Mouse (Mus musculus): Measurements from ENCODE around the gene Slc5a6. TPM values are rescaled to one million over a fixed set of nuclear protein-coding genes. Genes with fewer than 3 reads are reported as not detected.
A peak's percentile ranks its signal among the peaks of the same experiment; 100 is the strongest.

Slc5a6 gene
- total and polyA plus RNA-seq, 3 experiments = 9.0 to 17.1 (median 10.9) TPM

GRCm38 (mm10) chr5:31000122-31000521, 48.6 kb downstream of the Slc5a6 start:
- Histone ChIP-seq H3K9ac (ENCODE audit: insufficient read depth, low read depth) (no peak overlapping the region), H3K36me3 (replicated peaks in 1 of 2; ENCODE audit: control insufficient read depth in 1 of 2, insufficient read depth in 1 of 2, low read length in 1 of 2) (no peaks in the 10 kb centered on the region), H3K4me2 (ENCODE audit: insufficient read depth, low read depth, poor library complexity, severe bottlenecking) (no peak overlapping the region), H3K79me2 (replicated peaks; ENCODE audit: control insufficient read depth, extremely low read depth, insufficient read depth, poor library complexity, severe bottlenecking) (no peaks in the 10 kb centered on the region), H3K4me1 (ENCODE audit: control insufficient read depth in 1 of 2, insufficient read depth in 2 of 2) (peaks cover 5 to 23% of the 10 kb centered on the region in 2 experiments), H3K9me3 (replicated peaks; ENCODE audit: low read length) (no peaks in the 10 kb centered on the region), H3K27me3 (replicated peaks) (no peaks in the 10 kb centered on the region), H3K27ac (ENCODE audit: insufficient read depth, low read depth) (no peak overlapping the region), H3K4me3 (replicated peaks in 1 of 3; ENCODE audit: low read depth in 2 of 3, low read length in 2 of 3, poor library complexity in 1 of 3) (no peak overlapping the region)
- no peak for DNase-seq (ENCODE audit: extremely low read depth)
- dilution Hi-C loops (cut with MboI; ENCODE audit: extremely low pct_ligation_motif_present, extremely low pct_unique_long_range_greater_than_20kb, low sequenced_read_pairs) = no loop called here
- in situ Hi-C loops (cut with MboI; ENCODE audit: low pct_ligation_motif_present, low pct_unique_long_range_greater_than_20kb, low sequenced_read_pairs) = loop anchor here (5.0 to 10.0 kb wide), 2 partner anchors 73 to 185 kb away; partner anchors contain the start of gene Mapre3
- TF ChIP-seq MYC (IDR thresholded peaks at IDR 0.05; ENCODE audit: low read depth, low read length) (no peak), POLR2AphosphoS2 (IDR thresholded peaks at IDR 0.05; ENCODE audit: low read depth, low read length) (no peak), MEF2A (IDR thresholded peaks at IDR 0.05; ENCODE audit: borderline replicate concordance, low read depth, low read length) (no peak), ELF1 (IDR thresholded peaks at IDR 0.05; ENCODE audit: low read depth, low read length) (no peak), RCOR1 (conservative IDR thresholded peaks at IDR 0.05; ENCODE audit: low read depth, low read length) (no peak)

- Histone ChIP-seq H3K4me3 (replicated peaks in 1 of 3; ENCODE audit: low read depth in 2 of 3, low read length in 2 of 3, poor library complexity in 1 of 3) (no peak overlapping the region), H3K4me2 (ENCODE audit: insufficient read depth, low read depth, poor library complexity, severe bottlenecking) (no peak overlapping the region), H3K79me2 (replicated peaks; ENCODE audit: control insufficient read depth, extremely low read depth, insufficient read depth, poor library complexity, severe bottlenecking) (no peaks in the 10 kb centered on the region), H3K36me3 (replicated peaks in 1 of 2; ENCODE audit: control insufficient read depth in 1 of 2, insufficient read depth in 1 of 2, low read length in 1 of 2) (no peaks in the 10 kb centered on the region), H3K9ac (ENCODE audit: insufficient read depth, low read depth) (no peak overlapping the region), H3K4me1 (ENCODE audit: control insufficient read depth in 1 of 2, insufficient read depth in 2 of 2) (peaks cover 11 to 24% of the 10 kb centered on the region in 2 experiments), H3K27me3 (replicated peaks) (no peaks in the 10 kb centered on the region), H3K27ac (ENCODE audit: insufficient read depth, low read depth) (no peak overlapping the region), H3K9me3 (replicated peaks; ENCODE audit: low read length) (no peaks in the 10 kb centered on the region)
- DNase-seq (ENCODE audit: extremely low read depth) = no peak
- TF ChIP-seq NELFE (IDR thresholded peaks at IDR 0.05; ENCODE audit: low read depth, low read length) = no peak
- peak; percentile 71 for TF ChIP-seq ZNF384 (IDR thresholded peaks at IDR 0.05; ENCODE audit: low read depth, low read length)
- dilution Hi-C loops (cut with MboI; ENCODE audit: extremely low pct_ligation_motif_present, extremely low pct_unique_long_range_greater_than_20kb, low sequenced_read_pairs) = no loop called here
- in situ Hi-C loops (cut with MboI; ENCODE audit: low pct_ligation_motif_present, low pct_unique_long_range_greater_than_20kb, low sequenced_read_pairs) = no loop called here
These were observed 49.4 kb downstream of the Slc5a6 start for GRCm38 (mm10) chr5:30999324-30999723.

- Histone ChIP-seq H3K9me3 (replicated peaks; ENCODE audit: low read length) (no peaks in the 10 kb centered on the region), H3K79me2 (replicated peaks; ENCODE audit: control insufficient read depth, extremely low read depth, insufficient read depth, poor library complexity, severe bottlenecking) (no peaks in the 10 kb centered on the region), H3K36me3 (replicated peaks in 1 of 2; ENCODE audit: control insufficient read depth in 1 of 2, insufficient read depth in 1 of 2, low read length in 1 of 2) (no peaks in the 10 kb centered on the region), H3K9ac (ENCODE audit: insufficient read depth, low read depth) (no peak overlapping the region), H3K4me2 (ENCODE audit: insufficient read depth, low read depth, poor library complexity, severe bottlenecking) (no peak overlapping the region), H3K27ac (ENCODE audit: insufficient read depth, low read depth) (no peak overlapping the region), H3K4me1 (ENCODE audit: control insufficient read depth in 1 of 2, insufficient read depth in 2 of 2) (peaks cover 8 to 18% of the 10 kb centered on the region in 2 experiments), H3K4me3 (replicated peaks in 1 of 3; ENCODE audit: low read depth in 2 of 3, low read length in 2 of 3, poor library complexity in 1 of 3) (no peak overlapping the region), H3K27me3 (replicated peaks) (no peaks in the 10 kb centered on the region)
- TF ChIP-seq JUND (conservative IDR thresholded peaks at IDR 0.05; ENCODE audit: low read depth, low read length) = no peak
- no peak for TF ChIP-seq KAT2A (IDR thresholded peaks at IDR 0.05; ENCODE audit: insufficient replicate concordance, low read length)
- TF ChIP-seq MAX (IDR thresholded peaks at IDR 0.05; ENCODE audit: low read length) = peak; percentile 83
- peak; percentile 11; the same call in 1 of the 2 replicates for TF ChIP-seq ZC3H11A (IDR thresholded peaks at IDR 0.05; ENCODE audit: low read depth, low read length)
- peak; percentile 80 to 94 for TF ChIP-seq CTCF (conservative IDR thresholded peaks at IDR 0.05 in 1 of 2, IDR thresholded peaks at IDR 0.05 in 1 of 2; ENCODE audit: low read depth in 2 of 2, low read length in 2 of 2)
- peak; percentile 94 for TF ChIP-seq RAD21 (IDR thresholded peaks at IDR 0.05; ENCODE audit: low read depth, low read length)
- TF ChIP-seq SMC3 (IDR thresholded peaks at IDR 0.05; ENCODE audit: low read depth, low read length) = peak; percentile 86
- peak; percentile 47; the same call in 1 of the 2 replicates for TF ChIP-seq SIN3A (IDR thresholded peaks at IDR 0.05; ENCODE audit: low read length)
- TF ChIP-seq MXI1 (IDR thresholded peaks at IDR 0.05; ENCODE audit: low read depth, low read length) = peak; percentile 69; the same call in 1 of the 2 replicates
- TF ChIP-seq ELF1 (IDR thresholded peaks at IDR 0.05; ENCODE audit: low read depth, low read length) = no peak
- peak; percentile 59 for TF ChIP-seq USF1 (IDR thresholded peaks at IDR 0.05; ENCODE audit: low read depth, low read length)
- no peak for TF ChIP-seq PAX5 (IDR thresholded peaks at IDR 0.05; ENCODE audit: low read length)
- TF ChIP-seq USF2 (conservative IDR thresholded peaks at IDR 0.05; ENCODE audit: low read depth, low read length) = peak; percentile 38
- peak; percentile 95 for TF ChIP-seq MYC (IDR thresholded peaks at IDR 0.05; ENCODE audit: low read depth, low read length)
- no peak for TF ChIP-seq UBTF (IDR thresholded peaks at IDR 0.05; ENCODE audit: low read depth, low read length)
- in situ Hi-C loops (cut with MboI; ENCODE audit: low pct_ligation_motif_present, low pct_unique_long_range_greater_than_20kb, low sequenced_read_pairs) = no loop called here
- DNase-seq (ENCODE audit: extremely low read depth) = peak; percentile 66
- dilution Hi-C loops (cut with MboI; ENCODE audit: extremely low pct_ligation_motif_present, extremely low pct_unique_long_range_greater_than_20kb, low sequenced_read_pairs) = no loop called here
These were observed 50.4 kb downstream of the Slc5a6 start for GRCm38 (mm10) chr5:30998306-30998705.

Data from CH12.LX (cell line).